Mouse (Mus musculus) gonadal fat pad, adult 2 months (tissue): ENCODE results near the gene Prps1l1. TPM values are rescaled to one million over a fixed set of nuclear protein-coding genes. Genes with fewer than 3 reads are reported as not detected.

Experiments used
- DNase-seq: peaks from one replicate; pipeline ENCODE4 v3.0.0-alpha.2; 2012; ENCODE audit warnings: low read depth
- polyA plus RNA-seq: library from polyadenylated mRNA; depleted of rRNA; stranded (reverse); fragments of >200 nt; gene quantifications from 2 replicates; pipeline ENCODE4 v1.2.3, GENCODE M21; 2012; rRNA removed

The Prps1l1 gene
- polyA plus RNA-seq: 0.09 and 0.58 TPM in 2 replicates

DNA sequence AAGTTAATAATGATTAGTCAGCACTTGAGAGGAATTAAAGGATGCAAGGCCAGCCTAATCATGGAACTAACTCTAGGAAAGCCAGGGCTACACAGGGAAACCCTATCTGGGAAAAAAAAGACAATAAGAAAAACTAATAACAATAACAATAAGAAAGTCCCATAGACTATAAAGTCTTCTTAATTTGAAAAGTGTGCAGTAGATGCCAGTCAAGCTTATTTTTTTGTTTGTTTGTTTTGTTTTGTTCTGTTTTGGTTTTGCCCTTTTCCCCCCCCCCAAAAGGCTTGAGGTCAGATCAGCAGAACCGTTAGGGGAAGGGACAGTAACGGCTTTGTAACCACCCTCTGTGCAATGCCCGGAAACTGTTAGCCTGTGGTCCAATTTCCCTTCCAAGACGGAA lies at the start of gene Prps1l1:
Gene Prps1l1, plus strand, starts transcription at position 301 of the 400 bp plus-strand sequence.
- no peak for DNase-seq

DNA sequence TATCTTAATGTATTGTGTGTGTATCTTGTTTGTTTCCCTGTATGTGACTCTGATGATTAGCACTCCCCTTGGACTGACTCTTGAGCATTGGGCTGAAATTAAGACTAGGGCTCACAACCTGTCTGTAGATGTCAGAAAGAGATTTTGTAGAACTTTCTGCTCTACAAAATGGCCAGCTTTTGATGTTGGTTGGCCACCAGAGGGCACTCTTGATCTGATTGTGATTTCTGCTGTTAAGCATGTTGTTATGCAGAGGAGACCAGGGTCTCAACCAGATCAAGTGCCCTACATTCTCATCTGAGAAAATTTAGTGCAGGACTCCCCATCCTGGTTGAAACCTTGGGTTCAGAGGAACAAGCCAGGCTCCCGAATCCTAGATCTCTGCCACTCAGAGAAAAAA lies 46.6 kb upstream of the Prps1l1 start:
- DNase-seq: no peak

DNA sequence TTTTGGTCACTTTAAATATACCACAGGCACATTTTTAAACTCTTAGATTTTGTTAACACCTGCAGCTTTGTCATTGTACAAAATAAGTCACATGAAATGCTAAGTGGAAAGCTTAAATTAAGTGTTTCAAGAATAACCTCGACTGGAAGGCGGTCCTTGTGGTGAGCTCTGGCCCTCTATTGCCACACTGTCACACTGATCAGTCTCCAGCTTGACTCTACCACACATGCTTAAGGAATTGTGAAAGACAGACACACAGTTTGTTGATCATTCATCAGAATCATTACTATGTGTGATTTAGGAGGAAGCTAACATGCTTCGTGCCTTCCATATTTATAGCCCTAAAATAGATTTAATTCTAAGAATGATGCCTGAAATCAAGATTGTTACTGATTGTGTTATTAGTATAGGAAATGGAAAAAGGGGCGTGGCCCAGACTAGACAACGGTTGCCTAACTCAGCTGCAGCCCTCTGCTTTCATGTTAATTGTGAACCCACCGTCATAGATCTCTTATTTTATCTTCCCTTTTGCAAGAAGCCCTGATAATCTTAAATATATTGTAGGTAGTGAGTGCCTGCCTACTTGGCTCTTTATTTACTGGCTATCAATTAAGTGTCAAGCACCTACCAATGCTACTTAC lies 35.4 kb upstream of the Prps1l1 start:
- no peak for DNase-seq

DNA sequence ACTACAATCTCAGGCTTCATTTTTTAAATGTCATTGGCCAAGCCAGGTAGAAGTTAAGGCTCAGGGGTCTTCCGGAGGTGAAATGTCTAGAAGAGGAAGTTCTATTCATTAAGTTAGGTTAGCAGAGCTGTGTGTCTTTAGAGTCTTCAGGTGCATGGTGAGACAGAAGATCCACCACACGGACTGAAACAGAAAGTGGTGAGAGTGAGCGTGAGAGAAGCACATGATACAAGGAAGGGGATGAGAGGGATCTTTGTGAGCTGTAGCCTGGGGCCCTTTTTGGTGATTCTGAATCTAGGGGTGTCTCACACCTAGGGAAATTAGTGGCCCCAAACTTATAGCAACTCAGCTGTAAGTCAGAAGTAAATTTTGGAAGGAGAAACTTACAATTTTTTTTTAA lies 8.6 kb upstream of the Prps1l1 start:
- no peak for DNase-seq

DNA sequence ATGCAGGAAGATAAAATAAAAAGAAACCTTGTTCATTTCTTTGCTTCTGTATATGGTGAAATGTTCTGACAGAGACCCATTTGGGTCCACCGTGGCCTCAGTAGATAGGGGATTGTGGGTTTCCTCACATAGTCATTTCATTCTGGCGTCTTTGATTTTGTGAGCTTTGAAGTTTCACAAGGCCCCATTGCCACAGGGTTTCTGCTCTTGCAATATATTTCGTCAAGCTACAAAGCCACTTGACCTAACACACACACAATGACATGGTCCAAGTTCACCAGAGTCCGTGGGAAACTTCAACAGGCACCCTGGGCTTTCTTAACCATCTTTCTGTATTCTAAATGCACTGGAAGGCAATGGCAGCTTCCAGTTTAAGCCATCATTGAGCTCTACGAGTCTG lies 1.3 kb downstream of the Prps1l1 start:
- peak; percentile 58 for DNase-seq

DNA sequence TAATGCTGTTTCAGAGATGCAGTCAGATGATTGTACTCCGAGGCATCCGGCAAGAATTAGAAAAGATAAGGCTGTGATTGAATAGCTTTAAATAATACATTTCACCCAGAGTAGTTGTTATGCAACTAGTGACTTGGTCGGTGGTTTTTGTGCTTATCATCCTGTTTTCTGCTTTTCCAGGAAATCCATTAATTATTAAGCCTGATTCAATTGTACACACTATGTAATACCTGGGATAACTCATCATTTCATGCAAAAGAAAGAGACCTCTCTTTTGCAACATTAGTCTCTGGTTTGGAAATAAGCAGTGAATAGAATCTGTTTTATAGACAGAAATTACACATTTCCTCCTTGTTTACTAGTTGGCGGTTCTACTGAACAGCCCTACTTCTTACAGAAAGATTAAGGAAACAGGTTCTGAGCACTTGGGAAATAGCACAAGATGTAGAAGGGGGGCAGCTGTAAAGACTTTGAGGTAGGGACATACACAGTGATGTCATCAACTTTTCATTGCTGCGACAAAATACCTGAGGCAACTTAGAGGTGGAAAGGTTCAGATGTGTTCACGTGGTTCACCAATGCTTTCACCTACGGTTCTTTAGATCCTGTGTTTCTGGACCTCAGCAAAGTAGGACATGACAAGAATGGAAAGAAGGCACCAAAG lies 5.1 kb downstream of the Prps1l1 start:
- DNase-seq: no peak

DNA sequence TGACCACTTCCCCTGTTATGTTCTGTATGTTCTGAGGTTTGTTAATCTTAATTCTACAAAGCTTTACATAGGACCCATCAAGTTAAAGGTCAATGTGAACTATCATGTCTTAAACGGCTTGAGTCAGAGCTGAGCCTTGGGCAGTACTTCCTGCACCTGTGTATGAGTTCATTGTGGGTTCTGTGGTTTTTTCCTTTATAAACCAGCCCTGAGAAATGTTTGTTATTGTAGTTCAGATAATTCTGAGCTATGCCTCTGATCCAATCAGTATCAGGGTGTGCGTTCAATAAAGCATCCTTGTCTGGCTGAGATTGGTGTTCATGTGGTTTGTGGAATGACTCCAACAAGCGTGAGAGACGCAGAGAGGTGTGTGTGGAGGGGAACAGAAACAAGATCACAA lies 5.8 kb downstream of the Prps1l1 start:
- DNase-seq: no peak

DNA sequence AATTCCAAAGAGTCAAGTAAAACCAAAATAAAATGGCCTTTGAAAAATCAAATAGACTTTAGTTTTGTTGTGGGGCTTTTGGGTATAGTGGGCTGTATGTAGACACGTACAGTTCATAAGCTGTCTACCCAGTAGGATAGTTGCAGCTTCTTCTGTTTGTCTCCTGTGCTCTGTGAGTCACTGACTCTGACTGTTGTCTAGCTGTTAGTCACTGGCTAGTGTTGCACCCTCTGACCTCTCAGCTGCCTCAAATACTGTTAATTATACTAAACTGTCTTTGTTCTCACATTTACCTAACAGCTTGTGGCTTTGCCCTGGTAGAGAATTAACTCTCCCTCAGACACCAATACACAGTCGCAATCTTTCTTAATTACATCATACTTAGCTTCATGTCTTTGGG lies 7.3 kb downstream of the Prps1l1 start:
- no peak for DNase-seq

DNA sequence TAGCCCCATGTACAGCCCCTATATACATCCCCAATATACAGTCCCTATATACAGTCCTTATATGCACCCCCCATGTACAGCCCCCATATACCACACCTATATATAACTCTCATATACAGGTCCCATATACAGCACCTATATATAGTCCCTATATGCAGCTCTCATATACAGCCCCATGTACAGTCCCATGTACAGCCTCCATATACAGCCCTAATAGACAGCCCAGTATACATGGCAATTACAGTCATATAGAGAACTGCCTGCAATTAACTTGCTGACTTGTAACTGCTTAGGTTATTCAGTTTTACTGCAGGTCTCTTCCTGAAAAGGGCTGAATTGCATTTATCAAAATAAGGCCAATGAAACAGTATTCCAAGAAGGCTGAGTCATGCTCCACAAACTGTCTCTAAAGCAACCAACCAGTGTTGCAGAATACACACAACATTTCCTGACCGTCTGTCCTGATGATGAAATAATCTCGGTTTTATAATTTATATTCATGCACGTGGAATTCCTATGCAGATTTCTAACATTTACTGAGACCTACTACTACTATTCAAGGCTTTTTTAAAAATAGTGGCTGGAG lies 13.1 kb downstream of the Prps1l1 start:
- DNase-seq: no peak

DNA sequence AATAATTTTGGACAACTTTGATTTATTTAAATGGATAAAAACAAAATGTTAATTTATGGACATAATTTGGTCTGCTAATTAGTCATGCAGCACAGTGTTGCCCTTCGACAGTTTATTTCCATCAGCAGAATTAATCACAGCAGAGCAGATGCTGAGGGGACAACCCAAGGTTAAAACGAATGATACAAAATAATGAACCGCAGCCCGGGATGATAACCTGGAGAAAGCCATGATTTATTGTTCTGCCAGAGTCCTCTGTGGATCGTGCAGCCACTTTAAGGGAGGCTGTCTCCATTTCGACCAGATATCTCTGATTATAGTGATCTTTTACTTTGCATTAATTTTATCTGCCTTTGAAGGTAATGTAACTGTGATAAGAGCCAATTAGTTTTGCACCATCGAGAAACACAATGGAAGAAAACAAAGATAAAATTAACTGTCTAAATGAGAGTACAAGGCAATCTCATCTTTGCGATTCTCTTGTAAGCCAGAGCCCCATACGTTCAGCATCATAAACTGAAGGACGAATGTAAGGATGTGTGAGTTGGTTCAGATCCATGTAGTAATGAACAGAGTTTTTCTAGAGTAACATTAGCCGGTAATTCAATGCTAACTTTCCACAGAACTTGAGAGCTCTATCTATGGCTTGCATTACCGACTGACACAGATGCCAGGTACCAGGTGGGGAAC lies 14.4 kb downstream of the Prps1l1 start:
- no peak for DNase-seq

DNA sequence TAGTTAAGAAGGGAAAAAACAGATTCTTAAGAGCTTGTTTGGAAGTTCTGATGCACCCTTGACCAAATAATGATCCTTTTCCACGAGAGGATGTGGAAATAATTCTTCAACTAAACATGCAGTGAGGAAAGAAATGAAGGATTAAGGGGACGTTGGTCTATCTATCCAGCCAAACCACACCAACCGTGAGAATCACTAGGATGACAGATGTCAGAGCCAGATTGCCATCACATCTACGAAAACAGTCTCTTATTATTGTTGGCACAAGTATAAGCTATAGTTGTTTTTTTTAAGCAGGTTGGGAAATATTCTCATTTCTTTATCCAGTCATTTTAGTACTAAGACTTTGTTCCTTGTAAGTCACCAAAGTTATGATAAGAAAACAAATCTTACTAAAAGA lies 15.8 kb downstream of the Prps1l1 start:
- DNase-seq: peak; percentile 54

DNA sequence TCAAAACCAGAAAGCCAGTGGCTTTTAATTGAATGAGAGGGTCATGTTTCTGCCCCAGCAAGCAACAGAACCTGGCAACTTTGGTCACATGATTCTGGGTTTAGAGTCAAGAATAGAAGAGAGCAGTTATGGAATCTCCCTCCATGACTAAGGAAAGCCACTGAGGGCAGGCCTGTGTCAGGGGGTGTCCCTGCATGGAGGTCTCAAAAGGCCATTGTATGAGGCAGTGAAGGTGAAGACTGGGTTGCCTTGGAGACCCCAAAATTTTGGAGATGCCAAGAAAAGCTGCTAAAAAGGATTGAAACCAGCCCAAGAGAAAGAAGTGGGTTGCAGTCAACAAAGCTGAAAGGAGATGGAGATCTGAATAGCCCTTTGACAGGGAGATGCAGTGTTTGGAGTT lies 21.2 kb downstream of the Prps1l1 start:
- no peak for DNase-seq

DNA sequence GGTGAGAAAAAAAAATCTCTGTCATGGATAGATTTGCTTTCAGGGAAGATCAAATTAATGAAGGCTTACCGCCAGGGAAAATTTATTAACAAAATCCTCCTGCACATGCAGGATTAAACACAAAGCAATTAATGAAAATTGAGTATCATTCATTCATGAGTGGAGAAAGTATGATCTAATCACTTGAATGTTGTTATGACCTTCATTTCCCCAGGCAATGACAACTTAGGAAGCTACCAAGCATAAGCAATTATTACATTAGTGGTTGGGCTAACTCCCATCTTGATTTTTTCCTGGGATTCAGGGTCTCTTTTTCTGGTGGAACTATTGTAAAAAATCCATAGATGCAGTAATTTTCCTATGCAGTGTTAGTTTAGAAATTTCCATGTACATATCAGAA lies 23.3 kb downstream of the Prps1l1 start:
- DNase-seq: no peak

DNA sequence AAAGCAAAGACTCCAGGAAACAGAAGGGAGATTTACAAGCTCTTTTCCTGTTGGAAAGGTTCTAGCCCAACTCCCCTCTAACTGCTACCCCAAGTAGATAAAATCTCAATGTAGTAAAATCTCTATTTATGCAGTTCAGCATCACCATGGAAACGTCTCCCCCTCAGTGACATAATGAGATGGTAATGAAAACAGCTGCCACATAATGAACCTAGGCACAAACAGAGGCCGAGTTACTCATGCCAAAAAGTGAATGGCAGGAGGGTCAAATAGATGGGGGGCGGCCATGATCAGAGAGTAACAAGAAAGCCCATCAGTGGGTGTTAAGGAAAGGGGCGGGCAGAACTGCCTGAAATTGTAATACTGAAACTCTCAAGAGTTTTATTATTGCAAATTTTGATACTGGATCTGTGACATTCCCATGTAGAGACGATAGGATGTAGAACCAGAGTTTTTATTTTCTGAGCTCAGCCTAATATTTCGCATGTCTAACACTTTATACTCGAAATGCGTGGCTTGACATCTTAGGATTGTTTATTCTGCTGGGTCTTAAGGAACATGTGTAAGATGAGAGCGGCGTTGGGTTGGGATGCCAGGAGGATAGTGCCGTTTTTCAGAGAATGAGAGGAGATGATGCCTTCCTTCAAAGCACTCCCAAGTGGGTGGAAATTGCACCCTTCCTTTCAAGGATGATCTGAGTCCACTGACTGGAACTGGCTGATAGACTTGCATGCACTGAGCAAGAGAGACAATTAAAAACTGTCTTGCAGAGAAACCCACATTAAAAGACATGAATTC lies 24.0 kb downstream of the Prps1l1 start:
- DNase-seq: no peak

DNA sequence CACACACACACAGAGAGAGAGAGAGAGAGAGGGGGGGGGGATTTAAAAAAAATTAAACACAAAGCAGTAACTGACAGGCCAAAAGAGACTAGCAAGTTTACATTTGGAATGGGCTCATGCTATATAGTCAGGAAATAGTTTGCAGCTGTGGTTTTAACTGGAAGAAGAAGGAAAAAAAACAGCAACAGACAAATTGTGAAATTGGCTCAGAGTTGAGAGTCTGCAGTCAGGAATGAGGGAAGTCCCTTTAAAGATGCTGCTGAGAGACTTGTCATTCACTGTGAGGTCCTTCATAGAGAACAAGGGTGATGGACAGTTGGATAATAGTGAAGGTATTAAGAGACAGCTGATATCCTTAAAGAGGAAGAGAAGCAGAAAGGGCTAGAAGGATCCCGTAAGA lies 26.9 kb downstream of the Prps1l1 start:
- DNase-seq: no peak

DNA sequence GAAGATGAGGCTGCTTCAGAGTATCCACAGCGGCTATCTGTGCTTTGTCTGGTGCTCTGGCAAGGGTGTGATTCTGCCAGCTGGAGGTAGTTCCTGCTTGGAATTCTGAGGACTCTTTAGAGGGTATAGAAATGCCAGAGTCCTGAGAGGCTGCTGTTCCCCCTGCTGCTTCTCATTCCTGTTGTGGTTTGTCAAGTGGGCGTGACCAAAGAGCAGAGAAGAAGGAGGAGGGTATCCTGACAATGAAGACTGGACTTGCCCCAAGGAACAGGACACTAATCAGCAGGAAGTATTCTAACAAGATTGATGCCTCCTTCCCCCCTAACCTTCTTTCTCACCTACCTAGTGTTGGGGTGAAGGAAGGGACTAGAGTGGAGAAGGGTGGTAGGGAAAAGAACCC lies 29.4 kb downstream of the Prps1l1 start:
- no peak for DNase-seq

DNA sequence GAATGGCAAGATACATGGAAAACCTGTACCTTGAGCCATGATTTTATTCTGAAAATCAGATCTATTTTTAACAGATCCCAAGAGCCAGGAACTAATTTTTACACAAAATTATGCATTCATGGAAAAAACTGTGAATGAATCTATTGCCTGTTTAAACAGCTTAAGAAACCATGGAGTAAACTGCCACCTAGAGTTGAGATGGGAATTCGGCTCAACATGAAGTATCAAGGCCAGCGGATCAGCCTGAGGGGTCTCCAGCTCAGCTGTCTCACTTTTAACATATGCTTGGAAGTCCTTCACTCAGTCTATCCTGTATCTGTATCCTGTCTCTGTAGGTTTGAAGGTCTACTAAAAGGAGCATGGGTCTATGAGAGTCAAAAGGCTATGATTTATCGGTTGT lies 31.5 kb downstream of the Prps1l1 start:
- no peak for DNase-seq

DNA sequence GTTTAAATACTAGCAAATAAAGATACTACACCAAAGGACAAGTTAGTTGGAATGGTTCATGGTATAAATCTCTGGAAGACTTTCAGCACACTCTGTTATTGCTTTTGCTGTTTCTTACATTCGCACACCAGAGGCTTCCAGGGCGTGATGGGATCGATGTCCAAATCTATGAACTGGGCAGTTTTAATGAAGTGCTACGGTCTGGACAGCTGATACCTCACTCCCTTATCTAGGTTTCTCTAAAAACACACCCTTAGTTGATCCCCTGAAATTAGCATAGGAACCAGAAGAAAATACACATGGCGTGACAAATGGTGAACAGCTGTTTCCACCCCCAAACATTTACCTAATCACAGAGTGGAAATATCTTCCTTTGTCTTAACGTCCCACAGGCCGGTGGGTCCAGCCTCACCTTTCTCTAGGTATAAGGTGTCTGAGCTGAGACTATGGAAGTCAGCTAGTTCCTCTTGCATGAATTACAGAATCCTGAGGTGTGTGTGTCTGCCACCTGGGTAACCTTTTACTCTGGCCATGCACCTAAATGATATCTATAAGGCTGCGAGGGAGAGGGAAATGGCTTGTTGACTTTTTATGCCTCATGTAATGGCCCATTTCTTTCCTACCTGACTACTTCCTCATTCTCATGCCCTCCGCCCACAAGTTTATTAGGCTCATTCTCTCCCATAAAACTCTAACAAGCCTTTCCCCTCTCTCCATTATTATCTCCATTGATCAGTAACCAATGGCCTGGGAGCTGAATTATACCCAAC lies 32.1 kb downstream of the Prps1l1 start:
- no peak for DNase-seq

DNA sequence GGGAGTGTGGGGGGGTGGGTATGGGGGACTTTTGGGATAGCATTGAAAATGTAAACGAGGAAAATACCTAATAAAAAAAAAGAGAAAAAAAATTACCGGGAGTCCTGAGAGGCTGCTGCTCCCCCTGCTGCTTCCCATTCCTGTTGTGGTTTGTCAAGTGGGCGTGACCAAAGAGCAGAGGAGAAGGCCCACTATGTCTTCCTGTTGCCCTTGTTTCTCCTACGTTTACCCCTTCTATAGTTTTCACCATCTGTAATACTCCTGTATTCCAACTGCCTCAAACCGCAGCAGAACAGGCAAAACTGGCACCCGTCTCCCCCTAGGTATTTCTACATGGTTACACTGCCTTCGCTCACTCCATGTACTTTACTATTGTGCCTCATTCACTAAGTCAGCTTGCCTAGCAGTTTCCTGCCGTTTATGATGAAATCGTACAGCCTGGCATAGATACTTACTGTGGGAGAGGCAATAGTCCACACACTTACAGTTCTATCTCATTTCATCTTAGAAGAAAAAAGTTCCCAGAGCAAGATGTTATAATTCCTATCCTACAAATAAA lies 34.2 kb downstream of the Prps1l1 start:
- DNase-seq: no peak

DNA sequence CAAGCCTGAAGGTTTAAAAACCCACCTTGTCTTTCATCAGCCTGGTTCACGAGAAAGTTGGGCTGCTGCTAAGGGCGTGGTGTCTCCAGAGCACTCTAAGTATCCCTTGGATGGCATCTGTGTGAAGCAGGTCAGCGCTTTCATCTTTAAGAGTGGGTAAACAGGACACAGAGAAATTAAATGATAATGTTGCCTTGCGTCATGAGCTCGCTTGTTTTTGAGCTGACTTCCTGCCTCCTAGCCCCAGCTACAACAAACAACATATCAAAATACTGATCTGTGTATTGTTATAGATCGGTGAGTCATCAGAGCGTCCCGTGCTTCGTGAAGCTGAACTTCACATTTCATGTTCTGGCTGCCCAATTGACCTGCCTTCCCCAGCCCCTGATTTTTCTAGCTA lies 36.7 kb downstream of the Prps1l1 start:
- DNase-seq: no peak

DNA sequence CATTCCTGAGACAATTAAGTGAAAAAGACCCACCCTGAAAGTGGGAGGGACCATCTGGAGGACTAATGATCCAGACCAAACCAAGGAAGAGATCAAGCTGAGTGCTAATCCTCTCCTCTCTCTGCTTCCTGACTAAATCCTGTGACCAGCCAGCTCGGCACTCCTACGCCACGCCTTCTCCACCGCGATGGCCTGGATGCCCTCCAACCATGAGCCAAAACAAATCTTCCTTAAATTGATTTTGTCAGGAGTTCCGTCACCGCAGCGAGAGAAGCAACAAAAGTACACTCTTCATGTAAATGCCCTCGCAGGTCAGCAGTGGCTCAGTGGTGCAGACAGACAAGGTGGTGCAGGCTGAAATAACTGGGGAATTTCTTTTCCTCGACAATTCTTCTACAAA lies 37.5 kb downstream of the Prps1l1 start:
- DNase-seq: no peak
